Mouse (Mus musculus): ENCODE data around the gene Rgsl1. TPM values are rescaled to one million over a fixed set of nuclear protein-coding genes. Genes with fewer than 3 reads are reported as not detected.

Rgsl1 gene
- polyA plus RNA-seq (2021; fragmentation: Nextera tagmentation): 0.33 and 0.39 TPM in 2 replicates
- long read RNA-seq, experiment 1, partial matches to known transcripts: 1 of 4 reads
- long read RNA-seq, experiment 1, other reads (novel, unspliced or antisense): 3 of 4 reads
- long read RNA-seq, experiment 2: 0 reads

DNA sequence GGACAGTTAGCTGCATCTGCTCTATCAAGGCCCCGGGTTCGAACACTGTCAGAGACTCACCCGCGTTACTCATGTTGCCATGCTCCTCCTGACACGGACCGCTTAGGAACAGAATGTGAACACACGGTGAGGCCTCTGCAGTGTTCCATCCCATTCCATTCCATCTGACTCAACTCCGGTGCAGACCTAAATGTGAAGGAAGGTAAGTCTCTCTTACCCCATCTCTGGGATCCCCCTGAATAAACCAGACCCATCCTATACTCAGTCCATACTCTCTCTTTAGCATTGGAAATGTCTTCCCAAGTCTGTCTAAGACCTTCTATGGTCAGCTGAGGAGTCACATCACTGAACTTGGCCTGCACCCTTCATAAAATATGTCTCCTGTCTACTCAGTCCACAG lies at the start of gene Rgsl1:
Gene Rgsl1, minus strand, starts transcription at position 101 of the 400 bp plus-strand sequence.

DNA sequence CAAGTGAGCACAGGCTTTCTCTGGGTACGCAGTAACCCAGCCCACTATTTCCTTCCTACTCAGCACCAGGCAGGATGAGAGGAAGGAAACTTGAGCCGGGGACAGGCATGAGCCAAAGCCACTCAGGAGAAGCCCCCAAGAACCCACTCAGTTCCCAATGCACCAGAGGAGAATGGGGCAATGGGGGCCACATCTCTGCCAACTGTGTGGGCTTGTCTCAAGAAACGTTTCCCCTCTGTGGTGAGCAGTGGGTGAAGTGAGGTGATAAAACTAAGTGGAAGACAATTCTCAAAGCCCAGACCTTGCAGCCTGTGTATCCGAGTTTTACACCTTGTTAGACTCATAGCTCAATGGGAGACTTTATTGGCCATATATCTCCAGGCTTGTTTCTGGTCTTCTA lies 47.5 kb upstream of the Rgsl1 start, which contains the start of gene Teddm1a:
Gene Teddm1a, plus strand, starts transcription at position 301 of the 400 bp plus-strand sequence.

GRCm38 (mm10) chr1:153874045-153874444 lies 30.1 kb upstream of the Rgsl1 start, which contains the start of gene Teddm1b:
TSS of gene Teddm1b (plus strand) at chr1:153874345.

DNA sequence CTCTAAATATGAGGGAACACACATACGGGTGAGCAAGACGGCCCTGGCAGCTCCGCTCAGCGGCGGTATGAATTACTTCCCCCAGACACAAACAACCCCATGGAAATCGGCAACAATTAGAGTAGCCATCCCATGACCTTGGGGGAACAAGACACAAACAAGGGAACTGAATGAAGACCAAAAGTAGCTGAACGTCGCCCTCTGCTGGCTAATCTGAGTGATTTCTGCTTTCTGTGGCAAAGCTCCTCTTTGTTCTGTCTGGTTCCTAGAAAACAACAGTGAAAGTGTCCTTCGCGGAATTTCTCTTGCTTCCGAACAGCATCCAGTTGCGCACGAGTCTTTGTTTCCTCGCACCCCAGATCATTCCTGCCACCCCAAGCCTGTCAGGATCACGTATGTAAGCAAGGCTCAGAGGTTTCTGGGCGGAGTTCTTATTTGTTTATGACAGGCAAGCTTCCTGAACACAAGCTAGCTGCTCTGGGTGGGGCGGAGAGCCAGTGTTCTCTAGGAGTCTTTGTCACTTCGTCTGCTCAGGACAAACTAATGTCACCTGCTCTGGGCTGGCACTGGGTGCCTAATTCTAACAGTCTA lies 94.6 kb downstream of the Rgsl1 start, which contains the start of gene Rnasel:
Gene Rnasel, plus strand, starts transcription at position 216 of the 591 bp plus-strand sequence.

DNA sequence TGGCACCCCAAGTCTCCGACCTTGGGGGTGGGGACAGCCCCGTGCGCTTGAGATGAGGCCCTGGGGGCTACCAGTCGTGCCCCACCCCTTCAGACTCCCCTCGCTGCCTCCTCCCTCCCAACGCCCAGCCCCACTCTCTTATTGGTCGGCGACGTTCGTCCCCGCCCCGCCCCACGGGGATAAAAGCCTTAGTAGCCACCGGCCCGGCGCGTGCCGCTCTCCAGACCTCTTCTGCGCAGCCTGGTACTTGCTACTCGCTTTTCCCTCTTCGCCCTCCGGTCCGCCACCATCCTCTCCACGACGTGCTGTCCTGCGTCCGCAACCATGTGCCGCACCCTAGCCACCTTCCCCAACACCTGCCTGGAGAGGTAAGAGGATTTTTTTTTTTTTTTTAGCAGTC lies 103.8 kb downstream of the Rgsl1 start, which contains the start of gene Rgs16:
Gene Rgs16, plus strand, starts transcription at position 205 of the 400 bp plus-strand sequence.

Other genes with a start within 250 kb of the Rgsl1 start
- 11.6 and 12.6 TPM in 2 replicates for gene Rgs8, start 191.1 kb downstream of the Rgsl1 start, polyA plus RNA-seq (2021; fragmentation: Nextera tagmentation)
- 6.1 and 6.4 TPM in 2 replicates for gene Rgs16, start 103.8 kb downstream of the Rgsl1 start, polyA plus RNA-seq (2021; fragmentation: Nextera tagmentation)
- gene Rnasel, start 94.7 kb downstream of the Rgsl1 start, polyA plus RNA-seq (2021; fragmentation: Nextera tagmentation): 4.7 and 7.8 TPM in 2 replicates
- 0.89 and 1.1 TPM in 2 replicates for gene Teddm1b, start 30.2 kb upstream of the Rgsl1 start, polyA plus RNA-seq (2021; fragmentation: Nextera tagmentation)
- gene Teddm1a, start 47.6 kb upstream of the Rgsl1 start, polyA plus RNA-seq (2021; fragmentation: Nextera tagmentation): not detected in 2 replicates
- 102 and 229 TPM in 2 replicates for gene Glul, start 55.8 kb upstream of the Rgsl1 start, polyA plus RNA-seq (2021; fragmentation: Nextera tagmentation)
- 1.9 and 2.3 TPM in 2 replicates for gene Teddm2, start 56.1 kb upstream of the Rgsl1 start, polyA plus RNA-seq (2021; fragmentation: Nextera tagmentation)

Data from left cerebral cortex, adult 6 months (tissue).